Mouse (Mus musculus) ES-Bruce4 (cell line): ENCODE data around the gene Nudt3. TPM values are rescaled to one million over a fixed set of nuclear protein-coding genes. Genes with fewer than 3 reads are reported as not detected.
A peak's percentile ranks its signal among the peaks of the same experiment; 100 is the strongest.

Source experiments
- H3K27ac ChIP-seq: 2 replicates; pipeline ENCODE4 v1.5.1; 2012; ENCODE audit warnings: low read length, inconsistent platforms; ENCODE audit not compliant: insufficient read depth
- H3K27me3 ChIP-seq: 2 replicates; pipeline ENCODE4 v1.6.1; 2012; ENCODE audit warnings: mild to moderate bottlenecking, low read length, inconsistent platforms; ENCODE audit not compliant: control insufficient read depth, poor library complexity, insufficient read depth, severe bottlenecking
- H3K36me3 ChIP-seq: 2 replicates; pipeline ENCODE4 v1.6.1; 2012; ENCODE audit warnings: inconsistent platforms, mild to moderate bottlenecking, low read length, moderate library complexity; ENCODE audit not compliant: control insufficient read depth, poor library complexity, insufficient read depth, severe bottlenecking
- H3K4me1 ChIP-seq: one replicate; pipeline ENCODE4 v1.8.1; 2011; ENCODE audit warnings: low read length; ENCODE audit not compliant: control insufficient read depth, insufficient read depth
- H3K4me3 ChIP-seq: 2 replicates; pipeline ENCODE4 v1.5.1; 2011; ENCODE audit warnings: low read depth, mild to moderate bottlenecking, low read length
- H3K9ac ChIP-seq: 2 replicates; pipeline ENCODE4 v1.6.1; 2012; ENCODE audit warnings: low read depth, mild to moderate bottlenecking, inconsistent platforms; ENCODE audit not compliant: poor library complexity, severe bottlenecking
- H3K9me3 ChIP-seq: replicated peaks from 2 replicates; pipeline ENCODE4 v1.6.1; 2012; ENCODE audit warnings: mild to moderate bottlenecking, low read length, inconsistent platforms; ENCODE audit not compliant: control insufficient read depth, poor library complexity, insufficient read depth, severe bottlenecking
- CTCF ChIP-seq: IDR thresholded peaks from one replicate; pipeline ENCODE4 v1.8.1; 2011; ENCODE audit warnings: low read depth, low read length
- EP300 ChIP-seq: IDR thresholded peaks from 2 replicates; pipeline ENCODE4 v1.6.1; 2011; ENCODE audit warnings: low read depth, low read length; ENCODE audit not compliant: insufficient read depth
- POLR2A ChIP-seq: IDR thresholded peaks from one replicate; pipeline ENCODE4 v1.8.1; 2011; ENCODE audit warnings: low read length; ENCODE audit not compliant: insufficient read depth
- polyA plus RNA-seq: library from polyadenylated mRNA; stranded (reverse); fragments of >200 nt; gene quantifications from 2 replicates; pipeline ENCODE4 v1.2.4, GENCODE M21; 2011; ENCODE audit warnings: low read depth; ENCODE audit not compliant: missing spikeins, insufficient read depth, insufficient read length

Gene Nudt3
- polyA plus RNA-seq, 1 experiment: 68.8 TPM

DNA sequence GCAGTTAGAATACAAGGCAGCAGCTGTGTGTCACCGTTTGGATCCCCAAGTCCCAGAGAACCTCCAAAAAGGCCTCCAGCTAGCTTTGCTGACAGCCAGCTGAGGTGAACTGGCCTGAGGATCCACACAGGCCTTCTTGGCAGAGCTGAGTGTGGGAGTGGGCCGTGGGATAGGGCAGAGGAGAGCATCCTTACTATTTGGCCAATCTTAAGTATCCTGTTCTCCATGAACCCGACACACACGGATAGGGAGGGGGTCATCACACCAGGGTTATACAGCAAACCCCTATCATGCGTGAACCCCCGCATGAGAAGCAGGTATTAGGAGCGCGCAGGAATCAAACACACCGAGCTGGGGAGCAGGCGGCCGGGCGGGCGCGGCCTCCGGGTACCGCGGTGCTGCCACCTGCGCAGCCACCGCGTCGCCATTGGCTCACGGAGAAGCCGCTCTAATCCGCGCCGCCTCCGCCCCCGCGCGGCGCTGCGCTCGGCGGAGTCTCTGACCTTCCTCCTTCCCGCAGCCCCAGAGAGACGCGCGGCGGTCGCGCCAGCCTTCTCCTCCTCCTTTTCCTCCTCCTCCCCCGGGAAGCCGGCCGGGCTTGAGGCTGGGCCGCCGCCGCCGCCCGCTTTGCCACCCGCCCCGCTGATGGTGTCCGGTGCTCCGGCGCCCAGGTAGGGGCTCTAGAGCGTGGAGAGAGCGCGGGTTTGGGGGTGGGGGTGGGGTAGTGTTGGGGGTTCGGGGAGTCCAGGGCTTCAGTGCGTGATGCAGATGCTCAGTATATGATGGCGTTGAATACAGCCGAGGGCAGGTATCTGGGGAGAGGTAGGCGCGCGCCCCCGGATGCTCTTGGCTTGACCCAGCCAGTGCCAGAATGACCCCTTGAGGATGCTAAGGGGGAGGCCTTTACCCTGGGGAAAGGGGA, 32.1 kb upstream of the Nudt3 start, which contains the start of gene Pacsin1:
Pacsin1 (plus strand) TSS at position 421 of the 922 bp plus-strand sequence.
- H3K27ac ChIP-seq: no peak within 1 kb of the TSS
- H3K4me1 ChIP-seq: peaks cover 5% of the 10 kb centered on the region
- peak within 1 kb of the TSS; percentile 46 for H3K4me3 ChIP-seq
- no peak for TF ChIP-seq CTCF
- TF ChIP-seq POLR2A: no peak
- TF ChIP-seq EP300: no peak
- H3K9me3 ChIP-seq: no peaks in the 10 kb centered on the region
- peak within 1 kb of the TSS; percentile 74 for H3K9ac ChIP-seq
- H3K27me3 ChIP-seq: 0 out of 2 replicates have a peak, but pooled peaks cover 2% of the 10 kb centered on the region
- H3K36me3 ChIP-seq: no peaks in the 10 kb centered on the region

DNA sequence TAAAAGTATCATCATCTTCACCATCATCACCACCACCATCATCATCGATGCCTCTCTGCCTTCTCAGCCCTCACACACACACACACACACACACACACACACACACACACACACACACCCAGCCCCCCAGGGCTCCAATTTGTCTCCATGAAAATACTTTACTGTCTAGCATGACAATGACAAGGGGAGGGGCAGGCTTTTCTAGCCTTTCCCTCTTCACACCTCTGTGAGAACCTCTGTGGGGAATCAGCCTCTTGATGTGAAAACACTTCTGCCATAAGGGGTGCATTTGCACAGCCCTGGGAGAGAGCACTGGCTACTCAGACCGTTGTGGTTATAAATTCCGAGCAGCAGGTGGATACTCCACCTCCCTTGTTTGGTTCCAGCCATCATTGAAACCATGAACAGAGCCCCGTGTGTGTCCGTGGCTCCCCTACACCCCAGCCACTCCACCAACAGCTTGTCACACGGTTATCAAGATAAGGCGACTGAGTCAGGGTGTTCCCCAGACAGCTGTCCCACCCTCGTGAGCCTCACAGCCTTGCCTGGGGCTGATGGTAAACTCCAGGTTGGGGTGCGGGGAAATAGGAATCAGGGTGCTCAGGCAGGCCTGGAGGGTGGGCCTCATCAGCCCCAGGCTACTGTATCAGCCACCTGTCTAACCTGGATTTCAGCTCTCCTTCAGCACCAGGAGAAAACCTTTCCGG, 30.1 kb upstream of the Nudt3 start:
- H3K36me3 ChIP-seq: no peaks in the 10 kb centered on the region
- H3K27me3 ChIP-seq: 0 out of 2 replicates have a peak, but pooled peaks cover 2% of the 10 kb centered on the region
- H3K9me3 ChIP-seq: no peaks in the 10 kb centered on the region
- TF ChIP-seq CTCF: no peak
- TF ChIP-seq POLR2A: no peak
- TF ChIP-seq EP300: no peak
- no peak overlapping the region for H3K9ac ChIP-seq
- no peak overlapping the region for H3K27ac ChIP-seq
- peaks cover 5% of the 10 kb centered on the region for H3K4me1 ChIP-seq
- no peak overlapping the region for H3K4me3 ChIP-seq

DNA sequence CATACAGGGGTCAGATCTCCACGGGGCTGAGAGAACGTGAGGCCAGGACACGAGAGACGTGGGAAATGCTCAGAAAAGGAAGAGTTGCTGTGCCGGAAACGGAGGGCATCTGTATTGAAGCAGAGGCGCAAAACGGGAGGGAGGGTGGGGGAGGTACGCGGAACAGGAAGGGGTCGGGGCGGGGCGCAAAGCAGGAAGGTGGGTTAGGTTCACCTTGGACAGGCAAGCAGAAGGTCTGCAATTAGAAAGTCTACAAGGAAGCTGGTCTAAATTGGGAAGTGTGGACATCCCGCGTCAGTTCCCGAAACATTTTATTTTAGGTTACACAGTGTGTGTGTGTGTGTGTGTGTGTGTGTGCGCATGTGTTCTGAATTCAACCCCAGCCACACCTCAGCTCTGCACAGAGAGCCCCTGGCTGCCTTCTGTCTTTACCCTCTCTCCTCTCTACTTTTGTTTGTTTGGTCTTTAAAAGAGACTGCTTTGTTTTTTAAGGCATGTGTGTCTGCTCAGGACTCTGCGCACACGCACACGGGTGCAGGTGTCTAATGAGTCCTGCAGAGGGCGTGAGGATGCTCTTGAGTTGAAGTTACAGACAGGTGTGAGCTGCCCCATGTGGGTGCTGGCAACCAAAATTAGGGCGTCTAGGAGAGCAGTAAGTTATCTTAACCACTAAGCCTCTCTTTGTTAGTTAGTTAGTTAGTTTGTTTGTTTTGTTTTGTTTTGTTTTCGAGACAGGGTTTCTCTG, 28.9 kb upstream of the Nudt3 start:
- TF ChIP-seq POLR2A (no peak), EP300 (no peak), CTCF (peak; percentile 34)
- Histone ChIP-seq H3K4me3 (peak overlapping the region; percentile 15), H3K4me1 (peaks cover 5% of the 10 kb centered on the region), H3K27ac (no peak overlapping the region), H3K36me3 (no peaks in the 10 kb centered on the region), H3K9ac (no peak overlapping the region), H3K9me3 (no peaks in the 10 kb centered on the region), H3K27me3 (0 out of 2 replicates have a peak, but pooled peaks cover 2% of the 10 kb centered on the region)

DNA sequence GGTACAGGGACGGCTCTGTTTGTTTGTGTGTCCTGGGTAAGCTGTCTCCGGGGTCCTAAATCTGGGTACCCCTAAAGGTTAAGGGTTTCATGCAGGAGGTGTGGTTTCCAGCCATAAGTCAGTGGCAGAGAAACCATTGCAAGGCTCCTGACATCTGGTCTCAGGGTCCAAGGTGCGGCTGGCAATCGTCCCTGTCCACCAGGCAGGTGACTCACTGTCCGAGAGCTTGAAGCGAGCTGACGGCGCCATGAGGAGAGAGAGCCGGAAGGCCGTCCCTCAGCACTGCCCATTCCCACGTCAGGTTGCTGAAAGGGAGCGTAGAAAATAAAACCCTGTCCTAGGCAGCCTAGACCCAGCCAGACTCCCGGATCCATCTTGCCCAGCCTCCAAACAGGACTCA, 27.3 kb upstream of the Nudt3 start:
- no peak for TF ChIP-seq EP300
- TF ChIP-seq POLR2A: no peak
- TF ChIP-seq CTCF: no peak

DNA sequence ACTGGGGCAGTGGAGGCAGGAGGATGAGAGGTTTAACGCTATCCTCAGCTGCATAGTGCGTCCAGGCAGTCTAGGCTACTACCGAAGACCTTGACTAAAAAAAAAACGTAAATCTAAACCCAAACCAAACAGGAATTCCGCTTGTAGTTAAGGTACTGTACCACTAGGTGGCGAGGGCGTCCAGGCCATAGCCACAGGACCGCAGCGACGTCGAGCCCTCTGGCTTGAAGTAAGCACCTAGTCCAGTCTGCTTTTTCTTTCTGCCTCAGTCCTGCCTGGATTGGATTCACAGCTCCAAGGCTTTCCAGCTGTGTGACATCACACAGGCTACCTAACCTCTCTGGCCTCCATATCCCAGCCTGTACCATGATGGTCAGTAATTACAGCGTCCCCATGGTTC, 26.9 kb upstream of the Nudt3 start:
- H3K4me3 ChIP-seq: no peak overlapping the region
- peaks cover 4% of the 10 kb centered on the region for H3K4me1 ChIP-seq
- TF ChIP-seq POLR2A (no peak), CTCF (peak; percentile 95)
- no peak overlapping the region for H3K27ac ChIP-seq
- H3K9me3 ChIP-seq: no peaks in the 10 kb centered on the region
- no peak overlapping the region for H3K9ac ChIP-seq
- no peaks in the 10 kb centered on the region for H3K27me3 ChIP-seq
- no peaks in the 10 kb centered on the region for H3K36me3 ChIP-seq

More for the DNA sequence above, 27.3 kb upstream of the Nudt3 start:
- Histone ChIP-seq H3K9ac (no peak overlapping the region), H3K27ac (no peak overlapping the region), H3K4me1 (peaks cover 5% of the 10 kb centered on the region), H3K4me3 (no peak overlapping the region), H3K27me3 (0 out of 2 replicates have a peak, but pooled peaks cover under 1% of the 10 kb centered on the region), H3K36me3 (no peaks in the 10 kb centered on the region), H3K9me3 (no peaks in the 10 kb centered on the region)
